Mouse (Mus musculus) embryonic facial prominence, embryonic 14.5 days (tissue): ENCODE data around the gene Arhgap40. TPM values are rescaled to one million over a fixed set of nuclear protein-coding genes. Genes with fewer than 3 reads are reported as not detected.
A peak's percentile ranks its signal among the peaks of the same experiment; 100 is the strongest.

Source experiments
- ATAC-seq: fragments of 200-750 bp; cut with Nextera tagmentation; 2 replicates; pipeline ENCODE4 v1.8.0; 2017; ENCODE audit warnings: low read depth, moderate number of reproducible peaks, moderate TSS enrichment
- DNase-seq: peaks from one replicate; pipeline ENCODE4 v3.0.0-alpha.2; 2015; ENCODE audit warnings: low spot score
- H3K27ac ChIP-seq: fragments of 300-500 bp; sonication (generic); replicated peaks from 2 replicates; pipeline ENCODE4 v1.5.1; 2014; ENCODE audit warnings: low read depth, mild to moderate bottlenecking, low read length, moderate library complexity
- H3K27me3 ChIP-seq: fragments of 300-500 bp; sonication (generic); replicated peaks from 2 replicates; pipeline ENCODE4 v1.6.1; 2014; ENCODE audit warnings: low read length; ENCODE audit not compliant: control insufficient read depth, insufficient read depth
- H3K36me3 ChIP-seq: fragments of 300-500 bp; sonication (generic); 2 replicates; pipeline ENCODE4 v1.6.1; 2014; ENCODE audit warnings: low read length, mixed read lengths; ENCODE audit not compliant: control insufficient read depth, insufficient read depth
- H3K4me1 ChIP-seq: fragments of 300-500 bp; sonication (generic); 2 replicates; pipeline ENCODE4 v1.6.1; 2014; ENCODE audit warnings: antibody characterized with exemption, low read length; ENCODE audit not compliant: control insufficient read depth, insufficient read depth
- H3K4me2 ChIP-seq: fragments of 300-500 bp; sonication (generic); 2 replicates; pipeline ENCODE4 v1.6.1; 2014; ENCODE audit warnings: low read depth, mild to moderate bottlenecking, low read length, moderate library complexity, mixed read lengths
- H3K4me3 ChIP-seq: fragments of 300-500 bp; sonication (generic); 2 replicates; pipeline ENCODE4 v1.5.1; 2014; ENCODE audit warnings: low read depth, mild to moderate bottlenecking, low read length
- H3K9ac ChIP-seq: fragments of 300-500 bp; sonication (generic); 2 replicates; pipeline ENCODE4 v1.6.1; 2014; ENCODE audit warnings: low read depth, mild to moderate bottlenecking, low read length, moderate library complexity, mixed read lengths
- H3K9me3 ChIP-seq: fragments of 300-500 bp; sonication (generic); 2 replicates; pipeline ENCODE4 v1.6.1; 2016; ENCODE audit warnings: low read length; ENCODE audit not compliant: control insufficient read depth
- WGBS: fragments of 180-500 bp; shearing (Covaris S2); extraction: QIAGEN DNeasy Blood & Tissue Kit; methylation state at CpG from one replicate; pipeline ENCODE4 v1.1.7; 2014; 5-methylcytosine and 5-hydroxymethylcytosine counted together
- polyA plus RNA-seq: library from polyadenylated mRNA; unstranded; fragments of >200 nt; fragmentation: Nextera tagmentation; extraction: Ambion mirVana; gene quantifications from 2 replicates; pipeline ENCODE4 v1.2.1, GENCODE M21; 2014

Arhgap40 gene
- polyA plus RNA-seq, 1 experiment from 2014 or later, result 2.6 TPM

- WGBS, result 88% methylated on average over 10 of the region's 10 CpGs
- Histone ChIP-seq H3K4me1 (no peaks in the 10 kb centered on the region), H3K9me3 (no peaks in the 10 kb centered on the region)
Measured at GRCm38 (mm10) chr2:158507046-158507445, 5.5 kb upstream of the Arhgap40 start.

DNA sequence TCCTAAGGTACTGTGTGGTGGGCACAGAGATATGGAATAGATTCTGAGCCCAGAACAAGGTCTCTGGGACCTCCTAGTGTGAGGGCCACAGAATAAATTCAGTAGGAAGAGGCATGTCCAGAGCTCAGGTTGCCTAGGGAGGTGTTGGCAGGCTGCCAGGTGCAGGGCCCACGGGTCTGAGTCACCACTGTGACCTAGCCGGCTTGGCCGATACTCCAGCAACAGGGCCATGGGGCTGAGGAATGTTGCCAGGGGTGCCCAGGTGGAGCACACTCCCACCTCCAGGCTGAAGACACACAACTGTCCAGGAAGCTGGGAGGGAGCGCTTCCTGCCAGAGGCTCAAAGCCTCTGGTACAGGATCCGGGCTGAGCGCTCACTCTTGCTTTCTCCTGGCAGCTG is 1.9 kb upstream of the Arhgap40 start:
- peak; percentile 19; the same call in 1 of the 2 replicates for ATAC-seq
- Histone ChIP-seq H3K36me3 (no peaks in the 10 kb centered on the region), H3K27me3 (no peaks in the 10 kb centered on the region), H3K4me2 (no peak overlapping the region), H3K4me1 (no peaks in the 10 kb centered on the region), H3K27ac (no peak overlapping the region), H3K9ac (no peak overlapping the region), H3K9me3 (no peaks in the 10 kb centered on the region), H3K4me3 (no peak overlapping the region)
- peak; percentile 54 for DNase-seq
- WGBS, result 67% methylated on average over 6 of the region's 6 CpGs

More at GRCm38 (mm10) chr2:158507046-158507445, 5.5 kb upstream of the Arhgap40 start:
- H3K27me3 ChIP-seq, result no peaks in the 10 kb centered on the region
- no peak overlapping the region for H3K27ac ChIP-seq
- ATAC-seq (no peak), DNase-seq (no peak)
- no peak overlapping the region for H3K4me3 ChIP-seq
- H3K36me3 ChIP-seq, result no peaks in the 10 kb centered on the region
- H3K9ac ChIP-seq, result no peak overlapping the region
- no peak overlapping the region for H3K4me2 ChIP-seq

GRCm38 (mm10) chr2:158513821-158514336 is 1.3 kb downstream of the Arhgap40 start:
- Histone ChIP-seq H3K9me3 (no peaks in the 10 kb centered on the region), H3K36me3 (no peaks in the 10 kb centered on the region), H3K27ac (no peak overlapping the region), H3K4me3 (no peak overlapping the region), H3K27me3 (no peaks in the 10 kb centered on the region), H3K4me2 (no peak overlapping the region), H3K9ac (no peak overlapping the region), H3K4me1 (no peaks in the 10 kb centered on the region)
- peak; percentile 81; the same call in 1 of the 2 replicates for ATAC-seq
- WGBS, result 86% methylated on average over 12 of the region's 12 CpGs
- DNase-seq, result peak; percentile 65

GRCm38 (mm10) chr2:158518583-158518982 is 6.0 kb downstream of the Arhgap40 start:
- WGBS, result 60% methylated on average over 6 of the region's 6 CpGs
- no peak overlapping the region for H3K9ac ChIP-seq
- H3K27ac ChIP-seq, result no peak overlapping the region

GRCm38 (mm10) chr2:158519071-158519470 is 6.5 kb downstream of the Arhgap40 start:
- Histone ChIP-seq H3K4me2 (no peak overlapping the region), H3K4me1 (no peaks in the 10 kb centered on the region), H3K36me3 (no peaks in the 10 kb centered on the region), H3K27ac (no peak overlapping the region), H3K27me3 (no peaks in the 10 kb centered on the region), H3K9me3 (0 out of 2 replicates have a peak, but pooled peaks cover 3% of the 10 kb centered on the region), H3K4me3 (no peak overlapping the region), H3K9ac (no peak overlapping the region)
- ATAC-seq (no peak), DNase-seq (no peak)
- WGBS, result 66% methylated on average over 10 of the region's 11 CpGs

More at GRCm38 (mm10) chr2:158518583-158518982, 6.0 kb downstream of the Arhgap40 start:
- Histone ChIP-seq H3K4me1 (no peaks in the 10 kb centered on the region), H3K9me3 (0 out of 2 replicates have a peak, but pooled peaks cover 3% of the 10 kb centered on the region), H3K4me2 (no peak overlapping the region), H3K36me3 (no peaks in the 10 kb centered on the region), H3K4me3 (no peak overlapping the region), H3K27me3 (no peaks in the 10 kb centered on the region)
- ATAC-seq, result no peak
- DNase-seq, result no peak

GRCm38 (mm10) chr2:158519800-158520199 is 7.2 kb downstream of the Arhgap40 start:
- ATAC-seq (peak; percentile 92; the same call in 1 of the 2 replicates), DNase-seq (peak; percentile 65)
- 59% methylated on average over 6 of the region's 6 CpGs for WGBS
- Histone ChIP-seq H3K9me3 (0 out of 2 replicates have a peak, but pooled peaks cover 3% of the 10 kb centered on the region), H3K4me2 (no peak overlapping the region), H3K4me3 (no peak overlapping the region), H3K27me3 (no peaks in the 10 kb centered on the region), H3K36me3 (no peaks in the 10 kb centered on the region), H3K27ac (no peak overlapping the region), H3K4me1 (no peaks in the 10 kb centered on the region), H3K9ac (no peak overlapping the region)

GRCm38 (mm10) chr2:158523060-158523459 is 10.5 kb downstream of the Arhgap40 start:
- no peaks in the 10 kb centered on the region for H3K36me3 ChIP-seq
- no peak for DNase-seq
- H3K4me3 ChIP-seq, result no peak overlapping the region
- 74% methylated on average over 8 of the region's 8 CpGs for WGBS
- no peak overlapping the region for H3K4me2 ChIP-seq
- no peak overlapping the region for H3K27ac ChIP-seq
- no peaks in the 10 kb centered on the region for H3K4me1 ChIP-seq
- H3K9ac ChIP-seq, result no peak overlapping the region
- no peak for ATAC-seq
- H3K9me3 ChIP-seq, result 0 out of 2 replicates have a peak, but pooled peaks cover 3% of the 10 kb centered on the region
- no peaks in the 10 kb centered on the region for H3K27me3 ChIP-seq

DNA sequence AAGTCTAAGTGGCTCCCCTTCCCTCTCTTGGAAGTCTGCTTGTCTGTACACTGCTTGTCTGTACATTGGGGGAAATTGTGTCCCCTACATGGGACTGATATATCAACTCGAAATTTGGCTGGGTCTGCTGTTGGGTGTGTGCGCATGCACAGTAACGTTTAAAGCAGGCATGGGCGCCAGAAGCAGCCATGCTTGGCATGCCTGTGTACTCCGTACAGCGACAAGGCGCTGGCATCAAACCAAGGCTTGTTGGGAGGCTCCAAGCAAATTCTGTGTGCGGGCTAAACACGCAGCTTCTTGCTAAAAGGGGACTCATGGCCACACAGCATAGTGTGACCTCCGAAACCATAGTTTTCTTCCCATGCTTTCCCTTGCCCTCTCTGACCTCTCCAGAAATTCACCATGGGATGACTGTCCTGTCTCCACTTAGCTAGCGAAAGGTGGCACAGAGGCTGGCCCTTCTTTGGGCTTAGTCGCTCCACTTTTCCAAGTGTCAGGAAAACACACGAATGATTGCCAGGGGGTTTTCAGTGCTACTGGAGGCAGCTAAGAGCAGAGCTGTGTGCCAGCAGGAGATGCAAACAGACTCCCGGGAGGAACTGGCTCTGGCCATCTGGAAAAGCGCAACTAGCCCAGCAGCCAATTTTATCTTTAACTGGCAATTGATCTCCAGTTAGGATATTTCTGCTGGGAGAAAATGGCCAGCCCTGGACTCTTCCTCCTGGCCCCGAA is 11.7 kb downstream of the Arhgap40 start:
- DNase-seq (no peak), ATAC-seq (no peak)
- 74% methylated on average over 16 of the region's 16 CpGs for WGBS
- no peaks in the 10 kb centered on the region for H3K4me1 ChIP-seq
- no peaks in the 10 kb centered on the region for H3K36me3 ChIP-seq
- no peaks in the 10 kb centered on the region for H3K27me3 ChIP-seq
- H3K9me3 ChIP-seq, result 0 out of 2 replicates have a peak, but pooled peaks cover 3% of the 10 kb centered on the region
- no peak overlapping the region for H3K9ac ChIP-seq
- no peak overlapping the region for H3K4me2 ChIP-seq
- no peak overlapping the region for H3K27ac ChIP-seq
- H3K4me3 ChIP-seq, result no peak overlapping the region
